Mouse (Mus musculus) stomach, postnatal 0 days (tissue): ENCODE measurements at regions not wholly inside any gene's neighbourhood (a gene's known extent, or its start where the extent isn't known, plus 50 kb on each side); places are given as distances from the start of the nearest gene placed in this dataset.

Experiments
- CTCF ChIP-seq: IDR thresholded peaks from 2 replicates; pipeline ENCODE4 v1.5.1; 2016; ENCODE audit warnings: antibody characterized with exemption, low read depth, mild to moderate bottlenecking, moderate library complexity
- EP300 ChIP-seq: optimal IDR thresholded peaks from 2 replicates; pipeline ENCODE3; 2016; ENCODE audit warnings: antibody characterized with exemption

DNA sequence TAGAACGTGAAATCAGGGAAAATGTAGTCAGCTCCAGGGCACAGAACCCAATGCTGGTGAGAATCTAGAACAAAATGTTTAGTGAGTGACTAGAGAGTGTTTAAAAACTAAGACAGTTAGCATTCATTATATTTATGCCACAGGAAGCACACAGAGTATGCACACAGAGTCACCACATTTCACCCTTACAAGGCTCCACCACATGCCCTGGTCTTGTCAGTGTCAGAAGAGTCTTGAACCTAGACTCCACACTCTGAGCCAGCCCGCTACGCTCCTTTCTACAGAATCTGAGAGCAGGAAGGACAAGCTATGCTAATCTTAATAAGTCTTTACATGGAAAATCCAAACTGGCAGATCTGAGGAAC lies 89.0 kb downstream of the Sptssa start:
- TF ChIP-seq CTCF (no peak), EP300 (no peak)
